Mouse (Mus musculus): ENCODE measurements around the gene Fam129a.

The Fam129a gene

GRCm38 (mm10) chr1:151625690-151626089 lies 54.7 kb downstream of the Fam129a start:
- DNase-seq (ENCODE audit: low read depth, low spot score), result no peak

GRCm38 (mm10) chr1:151626631-151627030 lies 55.6 kb downstream of the Fam129a start:
- no peak for DNase-seq (ENCODE audit: low read depth, low spot score)

- DNase-seq (ENCODE audit: low read depth, low spot score), result no peak
Observed at GRCm38 (mm10) chr1:151627141-151627540, 56.2 kb downstream of the Fam129a start.

GRCm38 (mm10) chr1:151629591-151630250 lies 58.7 kb downstream of the Fam129a start:
- peak; percentile 39 for DNase-seq (ENCODE audit: low read depth, low spot score)

GRCm38 (mm10) chr1:151630251-151630628 lies 59.3 kb downstream of the Fam129a start:
- DNase-seq (ENCODE audit: low read depth, low spot score), result no peak

- DNase-seq (ENCODE audit: low read depth, low spot score), result no peak
Observed at GRCm38 (mm10) chr1:151631061-151631460, 60.1 kb downstream of the Fam129a start.

GRCm38 (mm10) chr1:151631703-151632294 lies 60.8 kb downstream of the Fam129a start:
- no peak for DNase-seq (ENCODE audit: low read depth, low spot score)

- no peak for DNase-seq (ENCODE audit: low read depth, low spot score)
Observed at GRCm38 (mm10) chr1:151632567-151633356, 61.8 kb downstream of the Fam129a start.

- DNase-seq (ENCODE audit: low read depth, low spot score), result no peak
Observed at GRCm38 (mm10) chr1:151636637-151637036, 65.7 kb downstream of the Fam129a start.

GRCm38 (mm10) chr1:151637351-151637922 lies 66.5 kb downstream of the Fam129a start:
- DNase-seq (ENCODE audit: low read depth, low spot score), result no peak

GRCm38 (mm10) chr1:151638357-151638756 lies 67.4 kb downstream of the Fam129a start:
- peak; percentile 39 for DNase-seq (ENCODE audit: low read depth, low spot score)

- no peak for DNase-seq (ENCODE audit: low read depth, low spot score)
Observed at GRCm38 (mm10) chr1:151638770-151639169, 67.8 kb downstream of the Fam129a start.

GRCm38 (mm10) chr1:151646380-151646779 lies 75.4 kb downstream of the Fam129a start:
- DNase-seq (ENCODE audit: low read depth, low spot score), result peak; percentile 32

- DNase-seq (ENCODE audit: low read depth, low spot score), result no peak
Observed at GRCm38 (mm10) chr1:151648099-151648498, 77.1 kb downstream of the Fam129a start.

- peak; percentile 60 for DNase-seq (ENCODE audit: low read depth, low spot score)
Observed at GRCm38 (mm10) chr1:151657042-151657605, 86.1 kb downstream of the Fam129a start.

- no peak for DNase-seq (ENCODE audit: low read depth, low spot score)
Observed at GRCm38 (mm10) chr1:151658291-151658830, 87.4 kb downstream of the Fam129a start.

GRCm38 (mm10) chr1:151659636-151660035 lies 88.7 kb downstream of the Fam129a start:
- no peak for DNase-seq (ENCODE audit: low read depth, low spot score)

GRCm38 (mm10) chr1:151660251-151660650 lies 89.3 kb downstream of the Fam129a start:
- DNase-seq (ENCODE audit: low read depth, low spot score), result no peak

- no peak for DNase-seq (ENCODE audit: low read depth, low spot score)
Observed at GRCm38 (mm10) chr1:151660883-151661282, 89.9 kb downstream of the Fam129a start.

- DNase-seq (ENCODE audit: low read depth, low spot score), result no peak
Observed at GRCm38 (mm10) chr1:151661684-151662439, 90.9 kb downstream of the Fam129a start.

GRCm38 (mm10) chr1:151662958-151663357 lies 92.0 kb downstream of the Fam129a start:
- DNase-seq (ENCODE audit: low read depth, low spot score), result no peak
